ENCODE assay signal across 24 mouse cellular contexts in the genomic region with DNA sequence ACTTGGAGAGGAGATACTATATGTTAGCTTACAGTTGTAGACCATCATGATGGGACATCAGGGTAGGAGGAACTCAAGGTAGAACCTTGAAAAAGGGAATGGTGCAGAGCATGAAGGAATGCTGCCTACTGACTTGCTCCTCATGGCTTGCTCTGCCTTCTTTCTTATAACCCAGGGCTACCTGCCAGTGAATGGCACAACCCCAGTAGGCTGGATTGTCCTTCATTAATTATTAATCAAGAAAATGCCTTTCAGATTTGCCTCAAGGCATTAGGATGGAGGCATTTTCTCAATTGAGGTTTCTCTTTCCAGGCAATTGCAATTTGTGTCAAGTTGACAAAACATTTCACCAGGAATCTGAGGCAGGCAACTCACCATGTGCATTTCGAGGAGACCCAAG.
DNase-seq lines count a peak whose midpoint lies in the region; ATAC-seq and TF ChIP-seq lines count a peak whose summit lies in the region.
"Had no signal": no experiment of that assay in that cellular context is flagged by ENCODE, and none has a peak within 500 bp of the region (broad histone marks: within the 10 kb centered on the region; RNA-seq: fewer than 3 reads in every experiment).

No protein-coding gene starts in this region.

- TF ChIP-seq CTCF in kidney, adult 2 months (conservative IDR thresholded peaks at IDR 0.05; ENCODE audit: insufficient read depth, insufficient read length, low read depth, low read length): no peak
- TF ChIP-seq CTCF in liver, adult 2 months (IDR thresholded peaks at IDR 0.05; ENCODE audit: low read depth, low read length): no peak
- TF ChIP-seq CTCF in liver, postnatal 0 days (IDR thresholded peaks at IDR 0.05; ENCODE audit: low read depth): no peak

- no peak for TF ChIP-seq EP300 in liver, postnatal 0 days (IDR thresholded peaks at IDR 0.05; ENCODE audit: low read depth)

- H3K9me3 ChIP-seq in kidney, embryonic 16.5 days (ENCODE audit: low read length): no peaks in the 10 kb centered on the region
- H3K9me3 ChIP-seq in liver, postnatal 0 days (ENCODE audit: low read length): no peaks in the 10 kb centered on the region
- H3K9me3 ChIP-seq: embryonic facial prominence, embryonic 10.5 days; embryonic facial prominence, embryonic 12.5 days; forebrain, embryonic 13.5 days; forebrain, embryonic 15.5 days; G1E had no signal

- no peaks in the 10 kb centered on the region for H3K27me3 ChIP-seq in kidney, adult 2 months (replicated peaks; ENCODE audit: control insufficient read depth, insufficient read depth, low read length)
- H3K27me3 ChIP-seq in kidney, embryonic 16.5 days (ENCODE audit: insufficient read depth, low read length): no peaks in the 10 kb centered on the region
- H3K27me3 ChIP-seq in liver, adult 2 months (ENCODE audit: control insufficient read depth, insufficient read depth, low read length): no peaks in the 10 kb centered on the region
- no peaks in the 10 kb centered on the region for H3K27me3 ChIP-seq in liver, postnatal 0 days (ENCODE audit: insufficient read depth, low read length)
- H3K27me3 ChIP-seq: CH12.LX; embryonic facial prominence, embryonic 12.5 days; forebrain, embryonic 13.5 days; forebrain, embryonic 15.5 days had no signal

- DNase-seq in heart, adult 11 months: peak; percentile 19
- no peak for DNase-seq in heart, adult 8-10 months (ENCODE audit: low spot score)
- peak; percentile 64 for DNase-seq in kidney, adult 2 months
- peak; percentile 75 for DNase-seq in liver, adult 2 months (ENCODE audit: extremely low read depth, low read depth, low spot score)
- DNase-seq in liver, postnatal 0 days: no peak
- DNase-seq in cerebellum, postnatal 10 days: no peak
- DNase-seq: adrenal gland, adult 8-10 months; adrenal gland, postnatal 14 days; B cell, adult 2 months; cerebellum, adult 11-12 months; cerebellum, adult 2 months; cerebellum, adult 9-10 months; cerebellum, postnatal 14 days; cerebellum, postnatal 36 days; forebrain, postnatal 0 days had no signal

- no peak for ATAC-seq in kidney, embryonic 16.5 days (ENCODE audit: low FRiP score, low TSS enrichment)
- no peak for ATAC-seq in liver, postnatal 0 days
- ATAC-seq: activated CD4-positive, CD25-positive, alpha-beta regulatory T cell, adult 4 months; CD4-positive, CD25-positive, alpha-beta regulatory T cell, adult 4 months; forebrain, embryonic 13.5 days; forebrain, embryonic 15.5 days; forebrain, postnatal 0 days had no signal

- H3K4me3 ChIP-seq in kidney, adult 2 months (ENCODE audit: insufficient read depth, low read depth, low read length): no peak overlapping the region
- no peak overlapping the region for H3K4me3 ChIP-seq in kidney, embryonic 16.5 days (ENCODE audit: low read length)
- H3K4me3 ChIP-seq in liver, adult 2 months (ENCODE audit: insufficient read depth, low read depth, low read length): no peak overlapping the region
- no peak overlapping the region for H3K4me3 ChIP-seq in liver, postnatal 0 days (ENCODE audit: low read depth, low read length)
- H3K4me3 ChIP-seq: embryonic facial prominence, embryonic 10.5 days; embryonic facial prominence, embryonic 12.5 days; forebrain, embryonic 13.5 days; forebrain, embryonic 15.5 days had no signal

- peaks cover 3% of the 10 kb centered on the region for H3K4me1 ChIP-seq in kidney, adult 2 months (ENCODE audit: control insufficient read depth, insufficient read depth, low read length)
- H3K4me1 ChIP-seq in kidney, embryonic 16.5 days (ENCODE audit: insufficient read depth, low read length): peaks cover 3% of the 10 kb centered on the region; the same call in 1 of the 2 replicates
- H3K4me1 ChIP-seq in liver, adult 2 months (ENCODE audit: control insufficient read depth, insufficient read depth, low read length): peaks cover 4% of the 10 kb centered on the region
- peaks cover 7% of the 10 kb centered on the region for H3K4me1 ChIP-seq in liver, postnatal 0 days (ENCODE audit: insufficient read depth)
- H3K4me1 ChIP-seq: forebrain, embryonic 13.5 days; forebrain, embryonic 15.5 days had no signal

- no peak overlapping the region for H3K4me2 ChIP-seq in kidney, embryonic 16.5 days (replicated peaks; ENCODE audit: low read depth, low read length)
- H3K4me2 ChIP-seq in liver, postnatal 0 days (ENCODE audit: low read depth, low read length): no peak overlapping the region
- H3K4me2 ChIP-seq: embryonic facial prominence, embryonic 12.5 days; forebrain, embryonic 13.5 days; forebrain, embryonic 15.5 days had no signal

- H3K9ac ChIP-seq in kidney, embryonic 16.5 days (replicated peaks; ENCODE audit: low read length): no peak overlapping the region
- no peak overlapping the region for H3K9ac ChIP-seq in liver, adult 2 months (ENCODE audit: low read depth, low read length)
- H3K9ac ChIP-seq in liver, postnatal 0 days (replicated peaks): no peak overlapping the region
- H3K9ac ChIP-seq: embryonic facial prominence, embryonic 12.5 days; forebrain, embryonic 13.5 days; forebrain, embryonic 15.5 days; forebrain, postnatal 0 days had no signal

- H3K36me3 ChIP-seq in kidney, adult 2 months (ENCODE audit: control insufficient read depth, insufficient read depth, low read length): no peaks in the 10 kb centered on the region
- H3K36me3 ChIP-seq in kidney, embryonic 16.5 days (ENCODE audit: insufficient read depth, low read length): no peaks in the 10 kb centered on the region
- H3K36me3 ChIP-seq in liver, adult 2 months (ENCODE audit: control insufficient read depth, insufficient read depth, low read length): no peaks in the 10 kb centered on the region
- H3K36me3 ChIP-seq in liver, postnatal 0 days (replicated peaks; ENCODE audit: insufficient read depth, low read length): no peaks in the 10 kb centered on the region
- H3K36me3 ChIP-seq: embryonic facial prominence, embryonic 10.5 days; embryonic facial prominence, embryonic 12.5 days; forebrain, embryonic 15.5 days; G1E had no signal

- no peak overlapping the region for H3K27ac ChIP-seq in kidney, adult 2 months (ENCODE audit: insufficient read depth, low read depth, low read length)
- no peak overlapping the region for H3K27ac ChIP-seq in kidney, embryonic 16.5 days (ENCODE audit: low read length)
- H3K27ac ChIP-seq in liver, adult 2 months (replicated peaks; ENCODE audit: insufficient read depth, low read depth, low read length): no peak overlapping the region
- H3K27ac ChIP-seq in liver, postnatal 0 days (ENCODE audit: low read depth): no peak overlapping the region
- H3K27ac ChIP-seq: embryonic facial prominence, embryonic 10.5 days; embryonic facial prominence, embryonic 12.5 days; forebrain, embryonic 13.5 days; forebrain, embryonic 15.5 days had no signal

- WGBS in kidney, adult 2 months: 74% methylated on average over 1 of the region's 1 CpGs
- WGBS in kidney, embryonic 16.5 days: 97% methylated on average over 1 of the region's 1 CpGs
- 81% methylated on average over 1 of the region's 1 CpGs for WGBS in liver, adult 2 months
- 79% methylated on average over 1 of the region's 1 CpGs for WGBS in liver, postnatal 0 days (ENCODE audit: insufficient replicate concordance)

- peaks cover 29% of the 10 kb centered on the region; the same call in 1 of the 2 replicates for H3K79me2 ChIP-seq in liver, adult 2 months (ENCODE audit: control insufficient read depth, insufficient read depth, low read length)

- TF ChIP-seq POLR2A in kidney, adult 2 months (IDR thresholded peaks at IDR 0.05; ENCODE audit: low read depth, low read length): no peak
- TF ChIP-seq POLR2A in liver, adult 2 months (IDR thresholded peaks at IDR 0.05; ENCODE audit: extremely low read depth, insufficient read depth, low read length): no peak

Comparison
In these comparisons a context has a peak if more than half of its experiments do, and no peak if none do; other contexts are left out.
1. DNase-seq: peak in heart, adult 11 months (single experiment), kidney, adult 2 months (single experiment) and liver, adult 2 months (single experiment); none in heart, adult 8-10 months (single experiment), liver, postnatal 0 days (single experiment) and cerebellum, postnatal 10 days (0 of 2).